Mouse (Mus musculus) liver, embryonic 15.5 days (tissue): ENCODE data around the gene Gm20388. TPM values are rescaled to one million over a fixed set of nuclear protein-coding genes. Genes with fewer than 3 reads are reported as not detected.

Experiments
- ATAC-seq: fragments of 200-750 bp; cut with Nextera tagmentation; 2 replicates; pipeline ENCODE4 v1.8.0; 2017; ENCODE audit warnings: moderate number of reproducible peaks, mild to moderate bottlenecking, moderate library complexity; ENCODE audit not compliant: insufficient read depth
- H3K27ac ChIP-seq: fragments of 300-500 bp; sonication (generic); replicated peaks from 2 replicates; pipeline ENCODE4 v1.5.1; 2015; ENCODE audit warnings: mild to moderate bottlenecking, inconsistent platforms
- H3K27me3 ChIP-seq: fragments of 300-500 bp; sonication (generic); 2 replicates; pipeline ENCODE4 v1.6.1; 2015; ENCODE audit warnings: mild to moderate bottlenecking, inconsistent platforms
- H3K36me3 ChIP-seq: fragments of 300-500 bp; sonication (generic); replicated peaks from 2 replicates; pipeline ENCODE4 v1.6.1; 2015; ENCODE audit warnings: moderate library complexity, mild to moderate bottlenecking, inconsistent platforms
- H3K4me1 ChIP-seq: fragments of 300-500 bp; sonication (generic); replicated peaks from 2 replicates; pipeline ENCODE4 v1.6.1; 2015; ENCODE audit warnings: inconsistent platforms
- H3K4me2 ChIP-seq: fragments of 300-500 bp; sonication (generic); 2 replicates; pipeline ENCODE4 v1.6.1; 2015; ENCODE audit warnings: moderate library complexity, mild to moderate bottlenecking, inconsistent platforms
- H3K4me3 ChIP-seq: fragments of 300-500 bp; sonication (generic); replicated peaks from 2 replicates; pipeline ENCODE4 v1.5.1; 2015; ENCODE audit warnings: mild to moderate bottlenecking, inconsistent platforms
- H3K9ac ChIP-seq: fragments of 300-500 bp; sonication (generic); 2 replicates; pipeline ENCODE4 v1.6.1; 2015; ENCODE audit warnings: moderate library complexity, mild to moderate bottlenecking, inconsistent platforms
- H3K9me3 ChIP-seq: fragments of 300-500 bp; sonication (generic); replicated peaks from 2 replicates; pipeline ENCODE4 v1.6.1; 2016; ENCODE audit warnings: inconsistent platforms
- WGBS: fragments of 180-500 bp; shearing (Covaris S2); methylation state at CpG from one replicate; pipeline ENCODE4 v1.1.7; 2015; ENCODE audit warnings: mixed read lengths; ENCODE audit not compliant: insufficient replicate concordance; 5-methylcytosine and 5-hydroxymethylcytosine counted together
- polyA plus RNA-seq: library from polyadenylated mRNA; unstranded; fragments of >200 nt; fragmentation: Nextera tagmentation; extraction: Ambion mirVana; gene quantifications from 2 replicates; pipeline ENCODE4 v1.2.1, GENCODE M21; 2015

Gm20388 gene
- polyA plus RNA-seq, 1 experiment from 2014 or later, result not detected

DNA sequence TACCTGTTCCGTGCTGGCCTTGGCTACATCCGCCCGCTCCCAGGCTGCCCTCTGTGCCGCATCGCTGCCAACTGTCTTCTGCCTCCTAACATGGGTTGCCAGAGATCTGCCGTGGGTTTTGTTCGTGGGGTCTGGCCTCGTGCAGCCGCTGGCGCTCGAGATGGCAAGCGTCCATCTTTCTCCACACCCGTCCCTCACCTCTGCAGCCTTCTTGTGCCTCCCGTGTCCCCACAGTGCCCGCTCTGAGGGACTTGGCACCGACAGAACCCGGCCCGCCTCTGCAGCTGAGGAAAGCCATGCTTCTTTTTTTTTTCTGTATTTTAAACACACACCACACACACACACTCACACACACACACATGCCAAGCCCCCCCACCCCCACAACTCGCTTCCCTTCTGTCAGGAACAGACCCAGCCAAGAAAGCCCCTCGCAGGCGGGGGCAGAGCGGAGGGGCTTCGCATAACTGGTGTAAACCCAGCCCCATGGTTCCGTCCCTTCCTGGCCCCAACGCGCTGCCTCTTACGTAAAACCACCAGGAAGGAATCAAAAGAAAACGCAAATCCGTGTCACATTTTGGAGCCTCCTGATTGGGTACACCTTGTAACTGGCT, 2841.6 kb downstream of the Gm20388 start:
- H3K27ac ChIP-seq, result no peak overlapping the region
- no peak overlapping the region for H3K9ac ChIP-seq
- ATAC-seq, result no peak
- peaks cover 98% of the 10 kb centered on the region for H3K27me3 ChIP-seq
- H3K4me2 ChIP-seq, result no peak overlapping the region
- H3K4me1 ChIP-seq, result no peaks in the 10 kb centered on the region
- H3K4me3 ChIP-seq, result no peak overlapping the region
- H3K9me3 ChIP-seq, result no peaks in the 10 kb centered on the region
- WGBS, result 82% methylated on average over 29 of the region's 29 CpGs
- no peaks in the 10 kb centered on the region for H3K36me3 ChIP-seq

DNA sequence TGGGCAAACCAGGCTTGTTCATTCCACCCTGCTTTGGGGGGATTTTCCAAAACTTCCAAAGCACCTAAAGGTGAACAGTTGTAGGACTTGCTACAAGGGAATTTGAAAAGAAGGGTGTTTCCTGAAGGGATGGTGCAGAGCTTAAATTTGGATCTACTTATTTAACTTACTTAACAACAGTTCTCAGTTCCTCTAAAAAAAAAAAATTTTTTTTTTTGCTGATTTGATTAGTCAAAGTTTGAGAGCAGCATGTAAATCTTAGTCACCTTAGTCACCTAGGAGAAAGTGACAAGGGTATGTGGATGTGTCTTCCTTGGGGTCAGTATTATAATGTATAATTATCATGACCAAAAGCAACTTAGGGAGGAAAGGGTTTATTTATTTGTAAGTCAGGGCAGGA, 2848.0 kb downstream of the Gm20388 start:
- no peak overlapping the region for H3K9ac ChIP-seq
- peaks cover 95% of the 10 kb centered on the region for H3K27me3 ChIP-seq
- no peak overlapping the region for H3K27ac ChIP-seq
- no peaks in the 10 kb centered on the region for H3K36me3 ChIP-seq
- ATAC-seq, result no peak
- no peak overlapping the region for H3K4me3 ChIP-seq
- H3K9me3 ChIP-seq, result no peaks in the 10 kb centered on the region
- H3K4me1 ChIP-seq, result peaks cover 18% of the 10 kb centered on the region
- H3K4me2 ChIP-seq, result no peak overlapping the region

DNA sequence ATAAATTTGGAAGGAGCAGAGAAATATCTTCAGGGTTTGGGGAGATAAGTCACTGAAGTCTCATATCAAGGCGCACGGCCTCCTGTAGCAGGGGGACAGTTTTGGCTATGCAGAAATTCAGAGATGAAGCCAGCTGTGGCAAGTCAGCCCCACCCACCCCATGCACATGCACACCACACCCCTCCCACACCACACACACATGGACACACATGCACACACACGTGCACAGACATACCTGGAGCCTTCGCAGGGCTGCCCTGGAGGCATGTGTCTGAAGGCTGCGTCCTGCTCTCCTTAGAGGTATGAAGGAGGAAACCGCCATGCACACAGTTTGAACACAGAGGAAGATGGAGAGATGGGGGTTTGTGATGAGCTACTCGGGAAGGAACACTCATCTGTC, 2849.5 kb downstream of the Gm20388 start:
- H3K4me1 ChIP-seq, result peaks cover 26% of the 10 kb centered on the region
- peaks cover 96% of the 10 kb centered on the region for H3K27me3 ChIP-seq
- H3K4me3 ChIP-seq, result no peak overlapping the region
- no peaks in the 10 kb centered on the region for H3K36me3 ChIP-seq
- H3K9me3 ChIP-seq, result no peaks in the 10 kb centered on the region
- H3K9ac ChIP-seq, result no peak overlapping the region
- no peak overlapping the region for H3K4me2 ChIP-seq
- ATAC-seq, result no peak
- H3K27ac ChIP-seq, result no peak overlapping the region
- 45% methylated on average over 7 of the region's 7 CpGs for WGBS

DNA sequence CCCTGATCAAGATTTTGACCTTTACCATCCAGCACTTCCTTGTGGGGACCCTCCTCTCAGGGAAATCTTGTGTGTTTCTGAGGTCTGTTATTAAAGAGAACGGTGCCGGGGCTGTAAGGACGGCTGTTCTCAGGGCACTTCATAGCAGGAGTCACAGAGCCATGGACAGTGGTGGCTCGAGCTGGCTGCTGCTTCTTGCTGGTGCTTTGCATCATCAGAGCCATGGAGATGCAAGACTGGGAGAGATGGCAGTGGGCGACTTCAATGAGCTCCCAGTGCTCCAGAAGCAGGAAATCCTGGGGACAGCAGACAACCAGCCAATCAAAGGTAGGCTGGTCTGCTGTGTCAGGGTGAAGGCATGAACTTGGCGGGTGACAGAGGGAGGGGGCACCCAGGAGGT, 2850.5 kb downstream of the Gm20388 start:
- WGBS, result 59% methylated on average over 6 of the region's 6 CpGs
- H3K4me1 ChIP-seq, result peaks cover 29% of the 10 kb centered on the region
- no peaks in the 10 kb centered on the region for H3K36me3 ChIP-seq
- no peak overlapping the region for H3K4me3 ChIP-seq
- no peak overlapping the region for H3K27ac ChIP-seq
- H3K9me3 ChIP-seq, result no peaks in the 10 kb centered on the region
- H3K27me3 ChIP-seq, result peaks cover 94% of the 10 kb centered on the region
- no peak overlapping the region for H3K4me2 ChIP-seq
- no peak overlapping the region for H3K9ac ChIP-seq
- no peak for ATAC-seq

DNA sequence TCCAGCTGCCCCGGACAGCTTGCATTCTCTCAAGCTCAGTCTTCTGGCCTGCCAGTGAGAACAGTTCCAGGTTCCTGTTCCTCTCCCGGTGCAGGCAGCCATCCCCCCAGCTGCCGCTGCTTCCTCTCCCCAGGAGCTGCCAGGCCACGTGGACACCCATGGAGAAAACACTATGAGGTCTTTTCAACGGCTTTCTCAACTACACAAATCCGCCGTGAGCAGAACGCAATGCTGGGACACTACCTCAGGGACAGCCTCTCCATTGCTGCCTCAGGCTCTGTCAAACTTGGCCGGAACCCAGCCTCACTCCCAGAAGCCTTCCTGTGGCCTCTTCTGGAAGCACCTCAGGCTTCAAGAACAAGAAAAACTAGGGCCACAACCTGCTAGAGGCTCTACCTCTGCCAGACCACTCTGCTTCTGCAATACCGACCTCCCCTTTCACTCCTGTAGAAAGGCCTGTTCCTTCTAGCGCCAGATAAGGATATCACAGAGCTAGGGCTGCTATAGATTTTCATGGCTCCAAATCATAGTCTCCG, 2852.2 kb downstream of the Gm20388 start:
- H3K4me1 ChIP-seq, result peaks cover 35% of the 10 kb centered on the region
- no peak overlapping the region for H3K4me2 ChIP-seq
- H3K27me3 ChIP-seq, result peaks cover 90% of the 10 kb centered on the region
- ATAC-seq, result no peak
- WGBS, result 31% methylated on average over 12 of the region's 12 CpGs
- H3K4me3 ChIP-seq, result no peak overlapping the region
- H3K27ac ChIP-seq, result peak overlapping the region; percentile 48
- no peaks in the 10 kb centered on the region for H3K36me3 ChIP-seq
- no peak overlapping the region for H3K9ac ChIP-seq
- H3K9me3 ChIP-seq, result no peaks in the 10 kb centered on the region

DNA sequence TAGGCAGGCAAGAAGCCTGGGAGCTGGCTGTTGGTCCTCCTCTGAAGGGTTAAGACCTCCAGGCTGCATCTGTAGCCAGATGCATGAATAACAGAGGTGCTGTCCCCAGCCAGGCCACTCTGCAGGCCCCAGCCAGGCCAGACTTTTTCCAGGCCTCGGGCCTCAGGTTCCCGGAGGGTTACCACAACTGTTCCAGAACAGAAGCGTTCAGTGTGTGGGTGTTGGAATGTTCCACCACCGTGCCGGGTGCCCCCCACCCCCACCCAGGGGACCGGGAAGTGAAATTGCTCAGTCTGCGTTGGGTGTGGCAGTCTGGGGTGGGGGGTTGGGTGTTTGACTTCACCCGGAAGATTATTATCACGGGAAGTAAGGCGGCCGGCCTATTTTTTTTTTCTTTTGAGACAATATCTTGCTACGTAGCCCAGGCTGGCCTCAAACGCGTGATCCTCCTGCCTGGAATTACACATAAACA, 2852.7 kb downstream of the Gm20388 start:
- Histone ChIP-seq H3K27ac (peak overlapping the region; percentile 48), H3K9ac (no peak overlapping the region), H3K27me3 (peaks cover 88% of the 10 kb centered on the region), H3K4me1 (peaks cover 35% of the 10 kb centered on the region), H3K36me3 (no peaks in the 10 kb centered on the region), H3K4me3 (no peak overlapping the region), H3K4me2 (no peak overlapping the region), H3K9me3 (no peaks in the 10 kb centered on the region)
- no peak for ATAC-seq
- WGBS, result 32% methylated on average over 14 of the region's 14 CpGs

DNA sequence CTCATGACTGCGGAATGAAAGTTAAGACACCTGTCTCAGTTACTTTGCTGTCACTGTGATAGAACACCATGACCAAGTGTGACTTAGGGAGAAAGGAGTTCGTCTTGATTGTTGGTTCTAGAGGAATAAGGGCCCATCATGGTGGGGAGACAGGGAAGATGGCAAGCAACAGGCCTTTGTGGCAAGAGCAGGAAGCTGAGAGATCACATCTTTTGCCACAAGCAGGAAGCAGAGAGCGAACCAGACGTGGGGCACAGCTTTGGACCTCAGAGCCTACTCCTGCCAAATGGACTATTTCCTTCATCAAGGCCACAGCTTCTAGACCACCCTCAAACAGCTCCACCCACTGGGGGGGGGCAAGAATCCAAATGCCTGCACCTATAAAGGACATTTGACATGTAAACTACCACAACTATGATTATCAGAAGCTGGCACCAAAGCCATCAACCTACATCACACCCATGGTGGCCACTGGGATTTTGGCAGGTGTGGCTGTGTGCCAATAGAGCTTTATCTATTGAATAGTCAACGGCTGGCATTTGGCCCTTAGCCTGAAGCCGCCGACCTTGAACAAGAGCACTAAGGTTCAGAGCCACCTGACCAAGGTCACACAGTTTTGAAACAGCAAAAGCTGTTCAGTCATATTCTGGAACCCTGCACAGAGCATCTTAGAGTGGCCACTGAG, 2854.3 kb downstream of the Gm20388 start:
- no peak overlapping the region for H3K9ac ChIP-seq
- ATAC-seq, result no peak
- no peak overlapping the region for H3K27ac ChIP-seq
- peaks cover 35% of the 10 kb centered on the region for H3K4me1 ChIP-seq
- H3K27me3 ChIP-seq, result peaks cover 89% of the 10 kb centered on the region
- H3K4me2 ChIP-seq, result no peak overlapping the region
- no peaks in the 10 kb centered on the region for H3K9me3 ChIP-seq
- 49% methylated on average over 7 of the region's 7 CpGs for WGBS
- H3K36me3 ChIP-seq, result no peaks in the 10 kb centered on the region
- H3K4me3 ChIP-seq, result no peak overlapping the region

DNA sequence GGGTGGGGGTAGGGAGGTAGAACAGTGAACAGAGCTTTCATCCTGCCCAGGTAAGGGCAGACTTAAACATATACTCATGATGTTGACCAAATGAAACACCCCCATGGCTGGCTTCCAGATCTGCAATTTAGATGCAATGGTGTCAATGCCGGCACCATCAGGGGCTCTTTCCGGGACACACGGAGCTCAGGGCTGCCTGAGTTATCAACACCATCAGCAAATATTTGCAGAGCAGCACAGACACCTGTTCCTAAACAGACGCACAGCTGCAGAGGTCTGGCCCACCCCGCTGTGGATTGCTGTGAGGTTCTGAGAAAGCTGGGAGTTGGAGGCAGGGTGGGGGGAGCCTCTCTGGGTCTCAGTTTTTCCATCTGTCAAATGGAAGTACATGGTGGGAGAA, 2855.5 kb downstream of the Gm20388 start:
- H3K4me2 ChIP-seq, result no peak overlapping the region
- peak; percentile 69 for ATAC-seq
- WGBS, result 54% methylated on average over 5 of the region's 5 CpGs
- H3K9ac ChIP-seq, result no peak overlapping the region
- peaks cover 32% of the 10 kb centered on the region for H3K4me1 ChIP-seq
- no peaks in the 10 kb centered on the region for H3K9me3 ChIP-seq
- H3K27ac ChIP-seq, result no peak overlapping the region
- H3K4me3 ChIP-seq, result no peak overlapping the region
- no peaks in the 10 kb centered on the region for H3K36me3 ChIP-seq
- H3K27me3 ChIP-seq, result peaks cover 90% of the 10 kb centered on the region

DNA sequence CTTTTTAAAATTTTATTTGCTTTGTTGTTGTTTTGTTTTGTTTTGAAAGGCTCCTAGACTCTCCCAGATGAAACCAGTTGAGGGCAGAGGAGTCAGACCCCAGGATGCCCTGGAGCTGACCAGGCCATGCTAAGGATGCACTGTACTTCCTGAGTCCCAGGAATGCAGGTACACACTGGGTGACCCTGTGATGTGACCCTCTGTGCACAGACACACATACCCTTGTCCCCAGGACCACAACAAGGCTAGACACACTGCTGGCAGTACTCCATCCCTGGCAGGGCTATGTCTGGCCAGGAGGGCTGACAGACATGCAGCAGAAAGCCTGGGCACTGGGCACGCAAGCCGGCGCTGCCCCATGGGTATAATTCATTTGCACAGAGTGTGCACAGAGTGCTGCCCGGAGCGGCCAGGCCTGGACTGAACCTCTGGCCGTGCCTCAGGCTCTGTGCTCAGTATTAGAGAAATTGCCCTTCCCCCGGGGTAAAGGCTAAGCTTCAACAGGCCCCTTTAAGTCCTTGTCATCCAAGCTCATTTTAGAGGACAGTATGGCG, 2856.1 kb downstream of the Gm20388 start:
- 56% methylated on average over 8 of the region's 8 CpGs for WGBS
- Histone ChIP-seq H3K36me3 (no peaks in the 10 kb centered on the region), H3K4me2 (no peak overlapping the region), H3K4me1 (peaks cover 32% of the 10 kb centered on the region), H3K27ac (no peak overlapping the region), H3K9ac (no peak overlapping the region), H3K4me3 (no peak overlapping the region), H3K9me3 (no peaks in the 10 kb centered on the region), H3K27me3 (peaks cover 90% of the 10 kb centered on the region)
- ATAC-seq, result peak; percentile 49; the same call in 1 of the 2 replicates

DNA sequence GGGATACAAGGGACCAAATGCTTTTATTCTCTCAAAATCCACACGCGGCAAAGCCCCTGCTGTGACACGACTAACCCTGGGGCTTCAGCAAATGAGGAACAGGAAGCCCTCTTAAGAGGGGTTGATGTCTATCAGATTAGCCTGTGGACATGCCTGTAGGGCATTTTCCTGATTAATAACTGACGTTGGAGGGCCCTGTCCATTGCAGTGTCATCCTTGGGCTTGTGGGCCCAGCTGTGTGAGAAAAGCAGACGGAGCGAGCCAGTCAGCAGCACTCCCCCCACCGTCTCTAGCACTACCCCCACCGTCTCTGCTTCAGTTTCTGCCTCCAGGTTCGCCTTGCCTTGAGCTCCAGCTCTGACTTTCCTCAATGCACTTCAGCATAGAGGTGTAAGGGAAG, 2856.6 kb downstream of the Gm20388 start:
- H3K4me2 ChIP-seq, result no peak overlapping the region
- no peak overlapping the region for H3K4me3 ChIP-seq
- H3K9ac ChIP-seq, result no peak overlapping the region
- H3K27me3 ChIP-seq, result peaks cover 90% of the 10 kb centered on the region
- no peak for ATAC-seq
- no peaks in the 10 kb centered on the region for H3K36me3 ChIP-seq
- 18% methylated on average over 9 of the region's 9 CpGs for WGBS
- H3K4me1 ChIP-seq, result peaks cover 31% of the 10 kb centered on the region
- no peaks in the 10 kb centered on the region for H3K9me3 ChIP-seq
- no peak overlapping the region for H3K27ac ChIP-seq

DNA sequence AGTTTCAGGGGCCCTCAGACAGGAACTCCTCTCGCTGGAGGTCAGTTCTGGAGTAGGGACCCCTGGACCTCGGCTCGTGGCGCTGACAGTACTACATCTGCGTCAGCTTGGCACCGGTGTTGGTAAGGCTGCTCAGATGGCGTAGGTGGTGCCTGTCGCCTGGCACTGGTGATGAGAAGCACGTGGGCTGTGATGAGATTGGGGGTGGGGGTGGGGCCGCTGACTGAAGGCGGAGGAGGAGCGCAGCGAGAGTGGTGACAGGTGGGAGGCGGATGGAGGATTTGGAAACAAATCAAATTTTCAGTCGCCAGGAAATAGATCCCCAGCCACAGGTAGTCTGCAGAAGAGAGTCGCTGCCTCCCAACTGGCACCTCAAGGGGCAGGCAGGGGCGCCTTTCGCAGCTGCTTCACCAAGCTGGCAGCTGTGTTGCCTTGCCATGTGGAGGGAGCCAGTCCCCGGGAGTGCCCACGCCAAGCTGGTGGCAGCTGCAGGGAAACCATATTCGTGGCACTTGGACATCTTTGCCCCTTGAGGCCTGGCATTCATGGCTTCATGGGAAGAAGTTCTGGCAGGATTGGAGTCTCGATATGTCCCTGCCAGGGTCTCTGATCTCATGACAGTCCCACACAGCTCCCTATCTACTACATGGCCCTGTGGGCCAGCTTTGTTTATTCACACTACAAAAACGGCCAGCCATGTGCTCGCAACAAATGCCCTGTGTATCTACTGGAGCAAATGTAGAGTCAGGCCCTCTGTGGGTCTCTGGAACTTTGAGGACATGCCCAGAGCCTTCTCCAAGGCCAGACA, 2858.8 kb downstream of the Gm20388 start:
- Histone ChIP-seq H3K27me3 (peaks cover 90% of the 10 kb centered on the region), H3K9me3 (no peaks in the 10 kb centered on the region)
- no peak for ATAC-seq

More for the DNA sequence above, 2858.8 kb downstream of the Gm20388 start:
- no peak overlapping the region for H3K9ac ChIP-seq
- H3K36me3 ChIP-seq, result no peaks in the 10 kb centered on the region
- 67% methylated on average over 24 of the region's 24 CpGs for WGBS
- no peak overlapping the region for H3K27ac ChIP-seq
- no peak overlapping the region for H3K4me2 ChIP-seq
- H3K4me1 ChIP-seq, result peaks cover 15% of the 10 kb centered on the region; the same call in 1 of the 2 replicates
- H3K4me3 ChIP-seq, result no peak overlapping the region
